Mouse (Mus musculus): ENCODE measurements at regions not wholly inside any gene's neighbourhood (a gene's known extent, or its start where the extent isn't known, plus 50 kb on each side); places are given as distances from the start of the nearest gene placed in this dataset.

- Histone ChIP-seq H3K4me1 (ENCODE audit: control insufficient read depth, insufficient read depth, low read length) (no peaks in the 10 kb centered on the region), H3K4me3 (replicated peaks; ENCODE audit: control insufficient read depth, low read depth, low read length) (no peak overlapping the region), H3K27ac (ENCODE audit: control insufficient read depth, insufficient read depth, low read depth, low read length, poor library complexity) (no peak overlapping the region)
- no peak for TF ChIP-seq POLR2A (IDR thresholded peaks at IDR 0.05; ENCODE audit: borderline replicate concordance, control insufficient read depth, low read depth, low read length)
- TF ChIP-seq CTCF (IDR thresholded peaks at IDR 0.05; ENCODE audit: control insufficient read depth, insufficient read depth, low read length): no peak
Measured at GRCm38 (mm10) chr13:16515195-16515594, 503.5 kb downstream of the Inhba start.

DNA sequence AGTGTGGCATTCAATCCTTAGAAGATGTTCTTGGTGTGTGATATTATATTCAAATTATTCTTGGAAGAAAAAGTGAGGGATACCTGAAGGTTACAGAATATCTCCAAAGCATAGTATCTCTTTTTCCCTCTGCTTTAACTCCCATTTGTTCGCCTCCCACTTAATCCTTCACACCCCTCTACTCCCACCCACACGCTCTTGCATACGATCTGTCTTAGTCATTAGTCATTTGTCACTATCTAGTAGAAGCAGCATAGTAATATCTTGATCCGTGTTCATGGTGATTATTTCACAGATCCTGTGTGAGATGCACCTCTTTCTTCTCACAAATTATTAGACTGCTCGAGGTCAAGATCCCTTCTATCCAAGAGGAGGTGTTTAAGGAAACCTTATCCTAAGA is 517.4 kb downstream of the Inhba start:
- Histone ChIP-seq H3K4me3 (replicated peaks; ENCODE audit: control insufficient read depth, low read depth, low read length) (no peak overlapping the region), H3K4me1 (ENCODE audit: control insufficient read depth, insufficient read depth, low read length) (no peaks in the 10 kb centered on the region), H3K27ac (ENCODE audit: control insufficient read depth, insufficient read depth, low read depth, low read length, poor library complexity) (no peak overlapping the region)
- TF ChIP-seq POLR2A (IDR thresholded peaks at IDR 0.05; ENCODE audit: borderline replicate concordance, control insufficient read depth, low read depth, low read length) (no peak), CTCF (IDR thresholded peaks at IDR 0.05; ENCODE audit: control insufficient read depth, insufficient read depth, low read length) (no peak)
- 75% methylated on average over 5 of the region's 5 CpGs for WGBS

GRCm38 (mm10) chr13:16543771-16544170 is 532.1 kb downstream of the Inhba start:
- TF ChIP-seq POLR2A (IDR thresholded peaks at IDR 0.05; ENCODE audit: borderline replicate concordance, control insufficient read depth, low read depth, low read length): no peak
- Histone ChIP-seq H3K27ac (ENCODE audit: control insufficient read depth, insufficient read depth, low read depth, low read length, poor library complexity) (no peak overlapping the region), H3K4me1 (ENCODE audit: control insufficient read depth, insufficient read depth, low read length) (no peaks in the 10 kb centered on the region), H3K4me3 (replicated peaks; ENCODE audit: control insufficient read depth, low read depth, low read length) (no peak overlapping the region)
- 66% methylated on average over 5 of the region's 5 CpGs for WGBS

GRCm38 (mm10) chr13:16550060-16550459 is 538.4 kb downstream of the Inhba start:
- Histone ChIP-seq H3K4me3 (replicated peaks; ENCODE audit: control insufficient read depth, low read depth, low read length) (no peak overlapping the region), H3K4me1 (ENCODE audit: control insufficient read depth, insufficient read depth, low read length) (no peaks in the 10 kb centered on the region), H3K27ac (ENCODE audit: control insufficient read depth, insufficient read depth, low read depth, low read length, poor library complexity) (no peak overlapping the region)
- TF ChIP-seq CTCF (IDR thresholded peaks at IDR 0.05; ENCODE audit: control insufficient read depth, insufficient read depth, low read length) (no peak), POLR2A (IDR thresholded peaks at IDR 0.05; ENCODE audit: borderline replicate concordance, control insufficient read depth, low read depth, low read length) (no peak)

- no peak overlapping the region for H3K27ac ChIP-seq (ENCODE audit: control insufficient read depth, insufficient read depth, low read depth, low read length, poor library complexity)
- no peaks in the 10 kb centered on the region for H3K4me1 ChIP-seq (ENCODE audit: control insufficient read depth, insufficient read depth, low read length)
- WGBS: 75% methylated on average over 1 of the region's 1 CpGs
- no peak overlapping the region for H3K4me3 ChIP-seq (replicated peaks; ENCODE audit: control insufficient read depth, low read depth, low read length)
- TF ChIP-seq POLR2A (IDR thresholded peaks at IDR 0.05; ENCODE audit: borderline replicate concordance, control insufficient read depth, low read depth, low read length) (no peak), CTCF (IDR thresholded peaks at IDR 0.05; ENCODE audit: control insufficient read depth, insufficient read depth, low read length) (no peak)
Measured at GRCm38 (mm10) chr13:16564988-16565387, 553.3 kb downstream of the Inhba start.

- Histone ChIP-seq H3K27ac (ENCODE audit: control insufficient read depth, insufficient read depth, low read depth, low read length, poor library complexity) (no peak overlapping the region), H3K4me3 (replicated peaks; ENCODE audit: control insufficient read depth, low read depth, low read length) (no peak overlapping the region), H3K4me1 (ENCODE audit: control insufficient read depth, insufficient read depth, low read length) (no peaks in the 10 kb centered on the region; the same call in 1 of the 2 replicates)
- no peak for TF ChIP-seq CTCF (IDR thresholded peaks at IDR 0.05; ENCODE audit: control insufficient read depth, insufficient read depth, low read length)
- TF ChIP-seq POLR2A (IDR thresholded peaks at IDR 0.05; ENCODE audit: borderline replicate concordance, control insufficient read depth, low read depth, low read length): no peak
- 34% methylated on average over 4 of the region's 4 CpGs for WGBS
Measured at GRCm38 (mm10) chr13:16574069-16574468, 562.4 kb downstream of the Inhba start.

- no peak overlapping the region for H3K4me3 ChIP-seq (replicated peaks; ENCODE audit: control insufficient read depth, low read depth, low read length)
- no peak overlapping the region for H3K27ac ChIP-seq (ENCODE audit: control insufficient read depth, insufficient read depth, low read depth, low read length, poor library complexity)
- no peak for TF ChIP-seq POLR2A (IDR thresholded peaks at IDR 0.05; ENCODE audit: borderline replicate concordance, control insufficient read depth, low read depth, low read length)
- no peak for TF ChIP-seq CTCF (IDR thresholded peaks at IDR 0.05; ENCODE audit: control insufficient read depth, insufficient read depth, low read length)
- no peaks in the 10 kb centered on the region for H3K4me1 ChIP-seq (ENCODE audit: control insufficient read depth, insufficient read depth, low read length)
Measured at GRCm38 (mm10) chr13:16586286-16586685, 574.6 kb downstream of the Inhba start.

DNA sequence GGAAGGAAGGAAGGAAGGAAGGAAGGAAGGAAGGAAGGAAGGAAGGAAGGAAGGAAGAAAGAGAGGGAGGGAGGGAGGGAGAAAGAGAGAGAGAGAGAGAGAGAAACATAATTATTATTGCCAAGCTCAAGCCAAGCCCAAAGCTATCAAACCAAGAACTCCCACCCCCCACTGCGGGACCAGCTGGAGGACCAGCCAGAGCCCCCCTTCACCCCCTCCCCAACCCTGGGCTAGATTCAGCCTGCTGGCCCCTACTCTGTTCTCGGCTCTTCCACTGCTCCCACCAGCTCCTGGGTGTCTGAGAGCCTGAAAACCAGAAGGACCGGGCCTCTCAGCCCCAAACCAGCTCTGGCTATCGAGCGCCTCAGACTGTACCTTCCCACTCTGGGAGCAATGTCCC is 608.1 kb downstream of the Inhba start:
- no peak overlapping the region for H3K4me3 ChIP-seq (replicated peaks; ENCODE audit: control insufficient read depth, low read depth, low read length)
- H3K4me1 ChIP-seq (ENCODE audit: control insufficient read depth, insufficient read depth, low read length): no peaks in the 10 kb centered on the region
- TF ChIP-seq CTCF (IDR thresholded peaks at IDR 0.05; ENCODE audit: control insufficient read depth, insufficient read depth, low read length) (no peak), POLR2A (IDR thresholded peaks at IDR 0.05; ENCODE audit: borderline replicate concordance, control insufficient read depth, low read depth, low read length) (no peak)
- 89% methylated on average over 5 of the region's 5 CpGs for WGBS
- H3K27ac ChIP-seq (ENCODE audit: control insufficient read depth, insufficient read depth, low read depth, low read length, poor library complexity): no peak overlapping the region

GRCm38 (mm10) chr13:16626584-16626983 is 614.9 kb downstream of the Inhba start:
- WGBS: 74% methylated on average over 4 of the region's 4 CpGs
- H3K4me1 ChIP-seq (ENCODE audit: control insufficient read depth, insufficient read depth, low read length): no peaks in the 10 kb centered on the region

More at GRCm38 (mm10) chr13:16626584-16626983, 614.9 kb downstream of the Inhba start:
- no peak for TF ChIP-seq CTCF (IDR thresholded peaks at IDR 0.05; ENCODE audit: control insufficient read depth, insufficient read depth, low read length)
- TF ChIP-seq POLR2A (IDR thresholded peaks at IDR 0.05; ENCODE audit: borderline replicate concordance, control insufficient read depth, low read depth, low read length): no peak
- H3K4me3 ChIP-seq (replicated peaks; ENCODE audit: control insufficient read depth, low read depth, low read length): no peak overlapping the region
- H3K27ac ChIP-seq (ENCODE audit: control insufficient read depth, insufficient read depth, low read depth, low read length, poor library complexity): no peak overlapping the region

Measured in bone marrow, adult 2 months (tissue).